Mouse (Mus musculus): ENCODE results near the gene Gm42669.

GRCm38 (mm10) chr5:107511326-107511725 is 3.9 kb downstream of the Gm42669 start:
- TF ChIP-seq CTCF (IDR thresholded peaks at IDR 0.05; ENCODE audit: borderline replicate concordance, insufficient read depth, low read length) (no peak), POLR2A (IDR thresholded peaks at IDR 0.05; ENCODE audit: low read depth, low read length) (no peak)
